Mouse (Mus musculus) kidney, adult 11 months (tissue): ENCODE results near the gene Bola2.
A peak's percentile ranks its signal among the peaks of the same experiment; 100 is the strongest.

ENCODE experiments used
- DNase-seq: peaks from one replicate; pipeline ENCODE4 v3.0.0; 2022

Gene Bola2

GRCm38 (mm10) chr7:126690737-126691136, 4.5 kb upstream of the Bola2 start:
- DNase-seq: peak; percentile 82

- DNase-seq: no peak
Measured at GRCm38 (mm10) chr7:126691676-126692075, 3.5 kb upstream of the Bola2 start.

GRCm38 (mm10) chr7:126692426-126692825, 2.8 kb upstream of the Bola2 start:
- DNase-seq: no peak

DNA sequence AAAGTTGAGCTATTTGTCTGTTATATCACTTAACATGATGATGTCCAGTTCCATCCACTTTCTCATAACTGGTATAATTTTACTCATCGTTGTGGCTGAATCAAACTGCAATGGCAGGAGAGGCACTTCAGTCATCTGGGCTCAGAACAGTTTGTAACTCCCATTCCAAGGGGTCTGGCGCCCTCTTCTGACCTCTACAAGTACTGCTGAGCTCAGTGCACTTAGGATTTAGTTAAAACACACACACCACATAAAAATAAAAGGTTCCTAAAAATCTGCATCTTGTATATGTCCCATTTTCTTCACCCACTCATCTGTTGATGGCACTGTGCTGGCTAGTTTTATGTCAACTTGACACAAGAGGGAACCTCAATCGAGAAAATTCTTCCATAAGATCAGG, 1.9 kb upstream of the Bola2 start:
- DNase-seq: peak; percentile 77

- DNase-seq: no peak
Measured at GRCm38 (mm10) chr7:126693781-126694180, 1.4 kb upstream of the Bola2 start.

GRCm38 (mm10) chr7:126694441-126695051, 655 bp upstream of the Bola2 start:
- DNase-seq: peak; percentile 22

GRCm38 (mm10) chr7:126695631-126696207, 518 bp downstream of the Bola2 start, which contains the start of gene Slx1b:
Gene Slx1b (minus strand): TSS chr7:126695784.
- peak; percentile 96 for DNase-seq

GRCm38 (mm10) chr7:126696303-126696702, 1.1 kb downstream of the Bola2 start:
- DNase-seq: no peak

DNA sequence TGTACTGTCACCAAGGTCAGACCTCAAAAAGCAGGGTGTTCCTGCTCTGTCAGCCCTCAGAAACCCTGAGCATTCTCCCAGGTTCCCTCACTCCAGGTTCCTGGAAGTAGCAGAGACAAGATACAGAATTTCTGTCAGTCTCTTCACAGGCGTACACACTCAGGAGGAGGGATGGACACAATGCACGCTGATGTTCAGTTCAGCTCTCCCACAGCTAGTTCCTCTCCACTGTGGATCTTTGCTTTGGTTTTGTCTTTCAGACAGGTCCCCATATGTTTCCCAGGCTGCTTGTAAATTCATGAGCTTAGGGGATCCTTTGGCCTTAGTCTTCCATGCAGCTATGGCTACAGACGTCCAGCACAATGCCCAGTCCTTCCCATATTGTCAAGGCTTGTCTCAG, 1.7 kb downstream of the Bola2 start:
- DNase-seq: no peak

DNA sequence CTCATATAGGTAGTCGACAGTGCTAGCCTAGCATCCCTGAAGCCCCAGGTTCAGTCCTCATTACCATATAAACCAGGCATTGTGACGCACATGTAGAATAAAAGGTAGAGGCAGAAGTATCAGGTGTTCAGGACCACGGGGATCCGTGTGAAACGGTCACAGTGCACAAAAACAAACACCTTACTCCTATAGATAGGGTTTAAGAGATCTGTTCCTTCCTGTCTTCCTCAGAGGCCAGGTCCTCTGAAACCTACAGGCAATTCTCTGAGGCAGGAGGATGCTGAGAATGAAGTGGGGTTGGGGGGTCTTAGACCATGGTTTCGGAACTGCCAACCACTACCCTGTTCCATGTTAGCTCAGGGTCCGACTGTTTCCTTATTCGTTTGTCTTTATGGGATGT, 2.6 kb downstream of the Bola2 start:
- DNase-seq: no peak

DNA sequence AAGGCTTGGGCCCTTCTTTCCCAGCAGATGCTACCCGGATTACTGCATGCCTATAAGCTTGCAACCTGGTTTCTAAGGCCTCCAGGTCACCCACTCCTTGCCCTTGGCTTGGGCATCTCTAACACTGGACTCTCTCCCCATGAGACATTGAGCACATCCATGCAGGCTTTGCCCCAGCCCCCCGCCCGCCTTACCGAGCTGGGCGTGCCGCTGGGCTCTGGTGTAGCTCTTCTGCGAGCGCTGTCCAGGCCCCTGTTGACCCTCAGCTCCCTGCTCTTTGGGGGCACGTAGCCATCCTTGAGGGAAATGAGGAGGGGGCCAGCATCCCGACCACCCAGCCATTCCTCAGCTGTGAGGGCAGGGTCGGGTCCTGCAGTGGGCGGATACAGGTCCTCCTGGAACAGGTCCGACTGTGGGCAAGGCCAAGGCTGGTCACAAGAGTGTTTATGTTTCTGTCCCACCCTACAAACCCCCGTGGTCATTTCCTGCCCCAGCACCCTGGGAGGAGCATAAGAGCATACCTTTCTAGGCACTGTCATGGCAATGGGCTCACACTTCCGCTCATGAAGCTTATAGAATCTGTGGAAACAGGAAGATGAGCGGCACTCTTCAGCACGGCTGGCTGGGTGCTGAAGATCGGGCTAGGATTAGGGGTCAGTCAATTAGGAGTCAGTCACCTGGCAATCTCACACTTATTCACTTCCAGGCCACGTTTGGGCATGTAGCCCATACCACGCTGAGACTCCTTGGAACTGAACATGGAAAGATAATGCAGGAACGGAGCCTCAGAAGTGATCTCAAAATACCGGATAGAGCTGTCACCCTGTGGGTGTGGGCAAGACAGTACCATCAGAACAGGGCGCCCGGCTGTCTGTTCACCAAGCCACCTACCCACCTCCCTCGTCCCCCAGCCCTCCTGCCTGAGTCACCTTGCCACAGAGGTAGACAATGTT, 5.1 kb downstream of the Bola2 start:
- peak; percentile 16 for DNase-seq

- peak; percentile 75 for DNase-seq
Measured at GRCm38 (mm10) chr7:126701070-126701469, 5.9 kb downstream of the Bola2 start.

DNA sequence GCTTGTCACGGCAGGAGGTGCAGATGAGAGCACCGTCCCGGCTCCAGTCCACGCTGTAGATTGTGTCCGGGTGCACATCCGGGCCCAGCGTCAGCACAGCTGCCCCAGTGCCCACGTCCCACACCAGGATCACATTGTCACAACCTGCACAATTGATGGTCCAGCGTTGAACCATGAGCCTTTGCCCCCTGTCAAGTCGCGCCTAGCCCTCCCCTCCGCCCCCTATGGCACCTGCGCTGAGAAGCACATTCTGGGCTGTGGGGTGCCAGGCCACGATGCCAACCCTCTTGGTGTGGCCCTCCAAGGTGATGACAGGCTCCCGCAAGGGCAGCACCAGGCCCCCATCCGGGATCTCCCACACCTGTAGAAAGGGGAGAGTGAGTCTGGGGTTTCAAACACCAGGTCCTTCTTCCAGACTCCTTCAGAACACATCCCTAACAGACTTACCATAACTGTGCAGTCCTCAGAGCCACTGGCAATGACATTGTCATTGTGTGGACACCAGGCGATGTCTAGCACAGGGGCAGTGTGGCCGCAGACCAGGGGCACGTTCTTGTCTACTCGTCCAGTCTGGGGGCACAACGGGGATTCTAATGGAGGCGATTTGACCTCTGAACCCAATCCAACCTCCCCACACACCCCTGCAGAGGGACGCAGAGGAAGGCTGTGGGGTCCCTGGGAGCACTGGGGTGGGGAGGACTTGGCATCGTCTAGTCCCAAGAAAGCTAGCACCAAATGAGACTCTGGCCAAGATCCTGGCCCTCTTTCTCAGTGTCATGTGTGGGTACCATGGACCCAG, 6.6 kb downstream of the Bola2 start:
- DNase-seq: no peak

GRCm38 (mm10) chr7:126702358-126702757, 7.2 kb downstream of the Bola2 start:
- DNase-seq: no peak

- DNase-seq: no peak
Measured at GRCm38 (mm10) chr7:126702861-126703756, 7.9 kb downstream of the Bola2 start.

DNA sequence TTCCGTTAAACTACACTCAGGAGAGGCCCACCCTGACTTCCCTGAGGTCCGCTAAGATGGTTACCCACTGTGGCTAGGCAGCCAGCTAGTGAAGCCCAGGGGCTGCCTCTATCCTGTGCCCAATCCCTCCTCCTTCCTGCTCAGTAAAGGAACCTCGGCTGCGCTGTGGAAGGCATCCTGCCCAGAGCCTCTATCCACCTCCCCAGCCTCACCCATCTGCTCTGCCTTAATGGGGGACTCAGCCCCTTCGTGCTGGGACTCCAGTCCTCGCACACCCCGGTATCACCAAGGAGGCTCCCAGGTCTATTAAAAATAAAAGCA, 8.5 kb downstream of the Bola2 start:
- no peak for DNase-seq

DNA sequence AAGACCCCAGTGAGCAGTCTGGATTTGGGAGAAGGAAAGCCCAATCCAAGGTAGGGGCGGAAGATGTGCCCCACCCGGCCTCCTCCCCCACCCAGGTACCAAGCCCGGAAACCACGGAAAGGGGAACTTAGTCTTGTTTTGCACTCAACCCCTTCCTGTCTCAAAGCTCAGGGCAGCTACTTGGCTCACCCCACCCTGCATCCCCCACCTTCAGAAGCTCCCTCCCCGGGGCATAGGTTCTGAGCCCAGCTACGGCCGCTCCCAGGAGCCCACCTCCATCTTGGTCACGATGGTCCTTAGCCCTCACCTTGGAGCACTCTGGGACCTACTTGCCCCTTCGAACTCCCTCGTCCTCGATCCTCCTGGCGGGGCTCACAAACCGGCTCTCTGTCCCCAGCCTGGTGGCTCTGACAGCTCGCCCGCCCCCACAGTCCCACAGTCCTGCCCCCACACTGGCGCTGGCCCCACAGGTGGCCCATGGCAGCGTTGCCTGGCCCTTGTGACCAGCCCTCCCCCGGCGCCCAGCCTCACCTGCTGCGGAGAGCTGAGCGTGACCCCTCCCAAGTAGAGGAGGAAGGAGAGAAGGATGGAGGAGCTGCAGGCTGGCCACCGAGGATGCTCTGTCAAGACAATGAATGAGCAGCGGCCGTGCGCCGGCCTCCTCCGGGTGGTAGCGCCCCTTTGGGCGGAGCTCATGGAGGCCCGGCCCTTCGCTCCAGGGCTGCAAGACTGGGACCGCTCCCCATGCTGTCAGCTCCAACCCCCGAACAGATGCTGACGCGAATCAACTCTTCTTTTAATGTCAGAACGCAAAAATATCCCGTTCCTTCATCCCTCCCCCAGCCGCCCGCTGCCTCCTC, 9.2 kb downstream of the Bola2 start:
- no peak for DNase-seq

DNA sequence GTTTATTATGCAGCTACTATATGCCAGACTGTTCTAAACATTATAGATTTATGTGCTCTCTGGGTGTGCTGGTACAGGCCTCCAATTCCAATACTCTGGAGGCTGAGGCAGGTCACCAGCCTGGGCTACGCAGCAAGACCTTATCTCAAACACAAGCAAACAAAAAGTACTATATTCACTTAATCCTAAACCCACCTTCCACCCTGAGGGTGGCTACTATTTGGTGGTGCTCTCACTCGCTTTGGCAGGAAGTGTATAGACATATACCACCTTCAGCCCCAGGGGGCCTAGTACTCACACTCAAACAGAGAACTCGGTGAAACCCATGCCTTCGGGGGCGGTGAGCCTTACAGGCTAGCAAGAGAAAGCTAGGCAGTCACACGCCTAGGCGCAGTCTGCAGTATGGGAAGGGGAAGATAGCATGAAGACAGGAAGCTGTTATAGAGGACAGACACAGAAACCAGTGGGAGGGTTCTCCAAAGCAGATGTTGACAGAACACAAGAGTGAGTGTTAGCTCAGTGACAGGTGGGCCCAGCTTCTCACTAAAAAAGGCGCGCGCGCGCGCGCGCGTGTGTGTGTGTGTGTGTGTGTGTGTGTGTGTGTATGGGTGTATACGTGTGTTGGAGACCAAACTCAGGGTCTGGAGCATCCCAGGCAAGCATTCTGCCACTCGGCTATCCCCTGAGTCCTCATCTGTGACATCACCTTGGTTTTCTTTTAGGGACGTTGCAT, 12.4 kb downstream of the Bola2 start, which contains the start of gene Coro1a:
Gene Coro1a (minus strand): TSS at position 346 of the 733 bp plus-strand sequence.
- DNase-seq: no peak

DNA sequence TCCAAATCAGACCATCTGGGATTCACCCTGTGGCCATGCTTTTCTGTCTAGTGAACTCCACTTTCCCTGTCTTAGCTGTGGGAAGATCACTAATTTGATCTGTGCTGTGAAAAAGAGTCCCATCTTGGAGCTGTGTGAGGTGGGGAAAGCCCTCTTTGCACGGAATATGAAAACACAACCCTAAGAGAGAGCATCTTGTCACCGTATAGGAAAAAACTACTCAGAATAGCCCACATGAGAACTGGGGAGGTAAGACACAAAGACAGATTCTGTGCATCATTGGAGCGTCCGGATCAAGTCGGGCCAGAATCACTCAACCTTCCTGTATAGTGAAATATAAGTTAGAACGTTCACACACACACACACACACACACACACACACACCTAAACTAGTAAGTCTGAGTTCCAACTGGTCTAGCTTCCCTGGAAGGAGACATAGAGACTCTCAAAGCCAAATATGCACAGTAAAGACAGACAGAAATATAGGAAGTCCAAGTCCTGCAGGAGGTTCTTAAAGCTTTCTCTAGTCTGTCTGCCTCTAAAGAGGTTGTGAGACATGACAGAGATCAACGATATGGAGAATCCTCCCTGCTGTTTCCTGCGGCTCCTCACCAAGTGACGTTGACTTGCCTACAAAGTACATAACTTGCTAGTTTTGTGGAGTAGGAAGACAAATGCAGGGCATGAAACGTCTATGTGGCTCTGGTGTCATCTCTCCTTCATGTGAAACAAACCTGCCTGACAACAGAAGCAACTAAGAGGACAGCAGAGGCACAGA, 13.2 kb downstream of the Bola2 start:
- DNase-seq: no peak
